Comparison of ENCODE assay signal across 8 mouse cellular contexts in genomic region chr8:106210821-106211345, GRCm38 (mm10). TPM values are rescaled to one million over a fixed set of nuclear protein-coding genes. Genes with fewer than 3 reads are reported as not detected.
DNase-seq lines count a peak whose midpoint lies in the region; ATAC-seq and TF ChIP-seq lines count a peak whose summit lies in the region.

Slc7a6os (minus strand) TSS chr8:106210935.
Prmt7 (plus strand) TSS chr8:106210936.

- TF ChIP-seq EP300 in MEL (IDR thresholded peaks at IDR 0.05; ENCODE audit: low read depth in 1 of 2, low read length in 2 of 2), result peak in 1 of 2 experiments; percentile 47; a peak in 2 of 4 replicates
- TF ChIP-seq EP300 in lung, postnatal 0 days (IDR thresholded peaks at IDR 0.05), result no peak

- ATAC-seq in hematopoietic stem cell, adult 5-6 weeks (replicated peaks in 1 of 2; ENCODE audit: insufficient read depth in 1 of 2, low FRiP score in 2 of 2, low TSS enrichment in 1 of 2, low read depth in 1 of 2, poor library complexity in 2 of 2, severe bottlenecking in 2 of 2), result peak; percentile 96 to 98
- peak; percentile 99 for ATAC-seq in lung, postnatal 0 days

- H3K4me2 ChIP-seq in lung, postnatal 0 days (replicated peaks; ENCODE audit: low read depth, low read length), result peak within 1 kb of the TSS; percentile 81

- H3K9ac ChIP-seq in MEL (ENCODE audit: control insufficient read depth, low read depth, low read length, poor library complexity, severe bottlenecking), result peak within 1 kb of the TSS; percentile 88
- peak within 1 kb of the TSS; percentile 93 for H3K9ac ChIP-seq in lung, postnatal 0 days (replicated peaks; ENCODE audit: low read depth)

- 0 out of 6 replicates have a peak, but pooled peaks of 1 of the 3 experiments have one; percentile 0 for TF ChIP-seq CTCF in MEL (IDR thresholded peaks at IDR 0.05 in 2 of 3, conservative IDR thresholded peaks at IDR 0.05 in 1 of 3; ENCODE audit: control insufficient read depth in 1 of 3, insufficient read depth in 1 of 3, low read depth in 2 of 3, low read length in 3 of 3, poor library complexity in 1 of 3, severe bottlenecking in 1 of 3)
- no peak for TF ChIP-seq CTCF in cerebellum, adult 2 months (IDR thresholded peaks at IDR 0.05; ENCODE audit: borderline replicate concordance, insufficient read depth, low read depth, low read length)
- no peak for TF ChIP-seq CTCF in lung, postnatal 0 days (IDR thresholded peaks at IDR 0.05)

- TF ChIP-seq RAD21 in MEL (IDR thresholded peaks at IDR 0.05; ENCODE audit: low read depth, low read length), result no peak

- peak within 1 kb of the TSS; percentile 73 for H3K27ac ChIP-seq in MEL (ENCODE audit: control insufficient read depth, low read depth, low read length)
- H3K27ac ChIP-seq in cerebellum, adult 2 months (ENCODE audit: insufficient read depth, low read length), result peak within 1 kb of the TSS; percentile 49
- peak within 1 kb of the TSS; percentile 94 for H3K27ac ChIP-seq in lung, postnatal 0 days (ENCODE audit: low read length)

- H3K4me1 ChIP-seq in MEL (ENCODE audit: control insufficient read depth in 1 of 2, insufficient read depth in 2 of 2, low read length in 2 of 2), result peaks cover 0 to 2% of the 10 kb centered on the region in 2 experiments; a peak in 1 of 4 replicates
- no peaks in the 10 kb centered on the region for H3K4me1 ChIP-seq in cerebellum, adult 2 months (ENCODE audit: control insufficient read depth, insufficient read depth, low read length)
- H3K4me1 ChIP-seq in lung, postnatal 0 days (ENCODE audit: insufficient read depth, low read depth, low read length), result peaks cover 3% of the 10 kb centered on the region; the same call in 1 of the 2 replicates

- peak; percentile 97 to 99 for TF ChIP-seq POLR2A in MEL (IDR thresholded peaks at IDR 0.05; ENCODE audit: control insufficient read depth in 1 of 2, insufficient read depth in 1 of 2, low read depth in 1 of 2, low read length in 2 of 2, poor library complexity in 1 of 2)
- TF ChIP-seq POLR2A in cerebellum, adult 2 months (IDR thresholded peaks at IDR 0.05; ENCODE audit: borderline replicate concordance, insufficient read depth, low read length), result peak; percentile 91

- WGBS in cerebellum, adult 2 months, result under 1% methylated on average over 52 of the region's 52 CpGs
- WGBS in lung, postnatal 0 days, result under 1% methylated on average over 49 of the region's 52 CpGs

- no peaks in the 10 kb centered on the region for H3K27me3 ChIP-seq in MEL (ENCODE audit: control insufficient read depth in 1 of 2, insufficient read depth in 2 of 2, low read length in 2 of 2)
- no peaks in the 10 kb centered on the region for H3K27me3 ChIP-seq in cerebellum, adult 2 months (ENCODE audit: control insufficient read depth, insufficient read depth, low read length)
- no peaks in the 10 kb centered on the region for H3K27me3 ChIP-seq in lung, postnatal 0 days (replicated peaks; ENCODE audit: insufficient read depth, low read length)

- H3K9me3 ChIP-seq in MEL (replicated peaks; ENCODE audit: insufficient read depth, low read length), result no peaks in the 10 kb centered on the region
- no peaks in the 10 kb centered on the region for H3K9me3 ChIP-seq in lung, postnatal 0 days (ENCODE audit: low read length)

- peak; percentile 95 for DNase-seq in MEL (ENCODE audit: low read depth, low spot score)
- DNase-seq in cerebellum, adult 2 months, result peak; percentile 96 to 98
- DNase-seq in forelimb bud, embryonic 11.5 days (ENCODE audit: low read depth, low spot score), result peak; percentile 91
- peak; percentile 95 for DNase-seq in layer of hippocampus, adult 9-11 months
- DNase-seq in lung, postnatal 0 days (ENCODE audit: low spot score), result peak; percentile 98
- DNase-seq in ovary, postnatal 14 days (ENCODE audit: low spot score), result peak; percentile 93
- DNase-seq in thymus, postnatal 14 days, result peak; percentile 95

- peaks cover 16 to 22% of the 10 kb centered on the region in 2 experiments for H3K36me3 ChIP-seq in MEL (ENCODE audit: control insufficient read depth in 1 of 2, insufficient read depth in 2 of 2, low read length in 2 of 2)
- H3K36me3 ChIP-seq in lung, postnatal 0 days (ENCODE audit: insufficient read depth, low read length), result 0 out of 2 replicates have a peak, but pooled peaks cover 3% of the 10 kb centered on the region

- peak within 1 kb of the TSS; percentile 83 to 95 for H3K4me3 ChIP-seq in MEL (ENCODE audit: control insufficient read depth in 1 of 2, insufficient read depth in 1 of 2, low read depth in 2 of 2, low read length in 2 of 2)
- peak within 1 kb of the TSS; percentile 68 for H3K4me3 ChIP-seq in cerebellum, adult 2 months (replicated peaks; ENCODE audit: insufficient read depth, low read depth, low read length)
- H3K4me3 ChIP-seq in lung, postnatal 0 days (ENCODE audit: low read depth, low read length), result peak within 1 kb of the TSS; percentile 88

- H3K79me2 ChIP-seq in MEL (ENCODE audit: control insufficient read depth, insufficient read depth, low read length, poor library complexity), result peaks cover 39% of the 10 kb centered on the region

TF ChIP-seq in MEL, 35 proteins besides CTCF, POLR2A, EP300 and RAD21 (continues in another document):
- TF ChIP-seq POLR2AphosphoS5 (IDR thresholded peaks at IDR 0.05; ENCODE audit: borderline replicate concordance, low read depth, low read length) (peak; percentile 78; the same call in 1 of the 2 replicates), HCFC1 (IDR thresholded peaks at IDR 0.05; ENCODE audit: low read depth, low read length) (peak; percentile 94), KAT2A (conservative IDR thresholded peaks at IDR 0.05; ENCODE audit: low read depth, low read length) (peak; percentile 80; the same call in 1 of the 2 replicates), MYB (IDR thresholded peaks at IDR 0.05; ENCODE audit: low read depth, low read length) (no peak), JUND (IDR thresholded peaks at IDR 0.05; ENCODE audit: low read depth, low read length) (no peak), RCOR1 (IDR thresholded peaks at IDR 0.05; ENCODE audit: low read depth, low read length) (peak; percentile 19; the same call in 1 of the 2 replicates), ELF1 (IDR thresholded peaks at IDR 0.05; ENCODE audit: low read depth, low read length) (peak; percentile 90), MAZ (IDR thresholded peaks at IDR 0.05; ENCODE audit: low read depth, low read length) (peak; percentile 92), UBTF (IDR thresholded peaks at IDR 0.05; ENCODE audit: borderline replicate concordance, insufficient read depth, low read depth, low read length) (peak; percentile 77; the same call in 1 of the 2 replicates), GABPA (IDR thresholded peaks at IDR 0.05; ENCODE audit: low read depth, low read length) (no peak), TBP (IDR thresholded peaks at IDR 0.05; ENCODE audit: low read depth, low read length) (peak; percentile 85), MAX (IDR thresholded peaks at IDR 0.05; ENCODE audit: low read length) (peak; percentile 88), GATA1 (IDR thresholded peaks at IDR 0.05; ENCODE audit: low read depth, low read length) (no peak), TAL1 (IDR thresholded peaks at IDR 0.05; ENCODE audit: low read length) (no peak), POLR2AphosphoS2 (IDR thresholded peaks at IDR 0.05; ENCODE audit: low read length) (peak; percentile 97), USF2 (IDR thresholded peaks at IDR 0.05; ENCODE audit: borderline replicate concordance in 1 of 2, insufficient read depth in 1 of 2, low read depth in 1 of 2, low read length in 2 of 2) (no peak), MAFK (IDR thresholded peaks at IDR 0.05; ENCODE audit: borderline replicate concordance, low read depth, low read length) (no peak), USF1 (IDR thresholded peaks at IDR 0.05; ENCODE audit: low read depth, low read length) (no peak), MXI1 (IDR thresholded peaks at IDR 0.05; ENCODE audit: low read depth, low read length) (peak; percentile 98), ZKSCAN1 (IDR thresholded peaks at IDR 0.05; ENCODE audit: low read depth, low read length) (no peak), NRF1 (IDR thresholded peaks at IDR 0.05; ENCODE audit: insufficient read depth, low read depth, low read length, poor library complexity, severe bottlenecking) (0 out of 2 replicates have a peak, but pooled peaks have one; percentile 37), ETS1 (IDR thresholded peaks at IDR 0.05; ENCODE audit: low read depth, low read length) (0 out of 2 replicates have a peak, but pooled peaks have one; percentile 31), ZMIZ1 (IDR thresholded peaks at IDR 0.05; ENCODE audit: low read depth, low read length) (no peak; the same call in none of the 2 replicates), TCF12 (IDR thresholded peaks at IDR 0.05; ENCODE audit: low read depth, low read length) (peak; percentile 78), ZNF384 (IDR thresholded peaks at IDR 0.05; ENCODE audit: low read depth, low read length) (no peak), SMC3 (IDR thresholded peaks at IDR 0.05; ENCODE audit: low read depth, low read length) (no peak), SIN3A (IDR thresholded peaks at IDR 0.05; ENCODE audit: low read length) (peak; percentile 81), ZC3H11A (IDR thresholded peaks at IDR 0.05; ENCODE audit: low read depth, low read length) (no peak), MEF2A (IDR thresholded peaks at IDR 0.05; ENCODE audit: extremely low read depth, insufficient replicate concordance, low read depth, low read length, poor library complexity, severe bottlenecking) (no peak), MYC (IDR thresholded peaks at IDR 0.05; ENCODE audit: low read depth, low read length) (peak; percentile 96), BHLHE40 (IDR thresholded peaks at IDR 0.05; ENCODE audit: borderline replicate concordance, low read depth, low read length) (0 out of 2 replicates have a peak, but pooled peaks have one; percentile 27), CHD2 (IDR thresholded peaks at IDR 0.05; ENCODE audit: low read length) (no peak)

RNA-seq across cellular contexts. Expression of gene Slc7a6os, which starts in this region (rescaled TPM):
- 41.6 and 52.0 TPM in 2 replicates for total RNA-seq in MEL (2012; rRNA removed)
- polyA plus RNA-seq in MEL (2012; ENCODE audit: insufficient read depth in 1 of 2, insufficient read length in 2 of 2, low read depth in 1 of 2, low replicate concordance in 2 of 2, missing spikeins in 1 of 2), result 10 to 100 TPM in 1 of 2 experiments, not detected in 1; 53.6 TPM
- 31.6 and 33.7 TPM in 2 replicates for polyA plus RNA-seq in cerebellum, adult 2 months (2012; rRNA removed)
- 42.8 and 50.0 TPM in 2 replicates for total RNA-seq in hematopoietic stem cell, adult 5-6 weeks (2017)
- 19.0 and 22.6 TPM in 2 replicates for polyA plus RNA-seq in lung, postnatal 0 days (2015; fragmentation: Nextera tagmentation; extraction: Ambion mirVana)

RNA-seq across cellular contexts. Expression of gene Prmt7, which starts in this region (rescaled TPM):
- 71.2 and 74.5 TPM in 2 replicates for total RNA-seq in MEL (2012; rRNA removed)
- polyA plus RNA-seq in MEL (2012; ENCODE audit: insufficient read depth in 1 of 2, insufficient read length in 2 of 2, low read depth in 1 of 2, low replicate concordance in 2 of 2, missing spikeins in 1 of 2), result 10 to 100 TPM in 1 of 2 experiments, not detected in 1; 63.3 TPM
- 36.0 and 36.1 TPM in 2 replicates for polyA plus RNA-seq in cerebellum, adult 2 months (2012; rRNA removed)
- 26.3 and 34.3 TPM in 2 replicates for total RNA-seq in hematopoietic stem cell, adult 5-6 weeks (2017)
- polyA plus RNA-seq in lung, postnatal 0 days (2015; fragmentation: Nextera tagmentation; extraction: Ambion mirVana), result 19.4 and 19.5 TPM in 2 replicates

Comparison
In these comparisons a context has a peak if more than half of its experiments do, and no peak if none do; other contexts are left out.
1. Peak in every context shown above with its lines: DNase-seq, ATAC-seq, H3K4me3 ChIP-seq and H3K27ac ChIP-seq.